In the genomic region with DNA sequence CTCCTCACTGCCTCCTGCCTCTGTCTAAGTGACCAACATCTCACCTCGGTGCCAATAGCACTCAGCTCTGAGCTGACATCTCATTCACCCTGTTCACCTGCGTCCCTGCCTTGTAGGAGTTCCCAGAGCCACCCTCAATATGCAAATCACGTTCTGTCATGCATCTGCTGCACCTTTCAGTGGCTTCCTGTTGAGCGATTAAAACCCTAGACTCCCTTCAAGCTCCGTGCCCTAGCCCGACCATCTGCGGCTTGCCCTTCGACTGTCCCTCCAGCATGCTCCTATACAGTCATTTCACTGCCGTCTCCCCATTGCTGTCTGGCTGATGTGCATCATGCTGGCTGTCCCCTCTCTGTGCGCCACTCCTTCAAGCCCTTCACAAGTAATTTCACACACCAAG, we compare ENCODE assay signal across 23 mouse cellular contexts.
DNase-seq lines count a peak whose midpoint lies in the region; ATAC-seq lines count a peak whose summit lies in the region.
"Had no signal": no experiment of that assay in that cellular context is flagged by ENCODE, and none has a peak within 500 bp of the region (broad histone marks: within the 10 kb centered on the region; RNA-seq: fewer than 3 reads in every experiment).

No protein-coding gene starts in this region.

- H3K9me3 ChIP-seq in forebrain, embryonic 12.5 days, result no peaks in the 10 kb centered on the region
- no peaks in the 10 kb centered on the region for H3K9me3 ChIP-seq in forebrain, embryonic 15.5 days
- no peaks in the 10 kb centered on the region for H3K9me3 ChIP-seq in midbrain, embryonic 13.5 days
- H3K9me3 ChIP-seq in midbrain, embryonic 14.5 days (ENCODE audit: control insufficient read depth, low read length), result no peaks in the 10 kb centered on the region
- no peaks in the 10 kb centered on the region for H3K9me3 ChIP-seq in hindbrain, embryonic 13.5 days
- H3K9me3 ChIP-seq in neural tube, embryonic 14.5 days (ENCODE audit: control insufficient read depth, low read length), result no peaks in the 10 kb centered on the region
- H3K9me3 ChIP-seq: embryonic facial prominence, embryonic 10.5 days; G1E; heart, embryonic 15.5 days; liver, embryonic 13.5 days had no signal

- H3K9ac ChIP-seq in forebrain, embryonic 12.5 days, result no peak overlapping the region
- H3K9ac ChIP-seq in forebrain, embryonic 15.5 days (replicated peaks), result no peak overlapping the region
- no peak overlapping the region for H3K9ac ChIP-seq in midbrain, embryonic 13.5 days (replicated peaks)
- H3K9ac ChIP-seq in midbrain, embryonic 14.5 days (replicated peaks; ENCODE audit: low read length), result no peak overlapping the region
- no peak overlapping the region for H3K9ac ChIP-seq in hindbrain, embryonic 13.5 days
- no peak overlapping the region for H3K9ac ChIP-seq in neural tube, embryonic 14.5 days (replicated peaks; ENCODE audit: low read depth, low read length)
- H3K9ac ChIP-seq: heart, embryonic 15.5 days; liver, embryonic 13.5 days had no signal

- H3K4me2 ChIP-seq in forebrain, embryonic 12.5 days, result no peak overlapping the region
- no peak overlapping the region for H3K4me2 ChIP-seq in forebrain, embryonic 15.5 days (replicated peaks)
- H3K4me2 ChIP-seq in midbrain, embryonic 13.5 days (replicated peaks), result no peak overlapping the region
- no peak overlapping the region for H3K4me2 ChIP-seq in midbrain, embryonic 14.5 days (ENCODE audit: low read length)
- no peak overlapping the region for H3K4me2 ChIP-seq in hindbrain, embryonic 13.5 days
- H3K4me2 ChIP-seq in neural tube, embryonic 14.5 days (ENCODE audit: low read depth, low read length), result no peak overlapping the region
- H3K4me2 ChIP-seq: heart, embryonic 15.5 days; liver, embryonic 13.5 days had no signal

- 70% methylated on average over 10 of the region's 10 CpGs for WGBS in forebrain, embryonic 12.5 days
- WGBS in forebrain, embryonic 15.5 days, result 64% methylated on average over 10 of the region's 10 CpGs
- WGBS in midbrain, embryonic 13.5 days, result 55% methylated on average over 10 of the region's 10 CpGs
- WGBS in midbrain, embryonic 14.5 days, result 44% methylated on average over 10 of the region's 10 CpGs
- 43% methylated on average over 10 of the region's 10 CpGs for WGBS in hindbrain, embryonic 13.5 days
- WGBS in neural tube, embryonic 14.5 days, result 41% methylated on average over 10 of the region's 10 CpGs

- no peak overlapping the region for H3K4me3 ChIP-seq in forebrain, embryonic 12.5 days (replicated peaks)
- H3K4me3 ChIP-seq in forebrain, embryonic 15.5 days, result no peak overlapping the region
- no peak overlapping the region for H3K4me3 ChIP-seq in midbrain, embryonic 13.5 days (replicated peaks)
- H3K4me3 ChIP-seq in midbrain, embryonic 14.5 days (replicated peaks; ENCODE audit: low read depth, low read length), result no peak overlapping the region
- no peak overlapping the region for H3K4me3 ChIP-seq in hindbrain, embryonic 13.5 days
- H3K4me3 ChIP-seq in neural tube, embryonic 14.5 days (ENCODE audit: low read depth, low read length), result no peak overlapping the region
- H3K4me3 ChIP-seq: embryonic facial prominence, embryonic 10.5 days; heart, embryonic 15.5 days; liver, embryonic 13.5 days; megakaryocyte, embryonic 14.5 days had no signal

- H3K27me3 ChIP-seq in forebrain, embryonic 12.5 days, result no peaks in the 10 kb centered on the region
- H3K27me3 ChIP-seq in forebrain, embryonic 15.5 days, result no peaks in the 10 kb centered on the region
- no peaks in the 10 kb centered on the region for H3K27me3 ChIP-seq in midbrain, embryonic 13.5 days
- no peaks in the 10 kb centered on the region for H3K27me3 ChIP-seq in midbrain, embryonic 14.5 days (ENCODE audit: control insufficient read depth, insufficient read depth, low read length)
- no peaks in the 10 kb centered on the region for H3K27me3 ChIP-seq in hindbrain, embryonic 13.5 days
- H3K27me3 ChIP-seq in neural tube, embryonic 14.5 days (ENCODE audit: control insufficient read depth, insufficient read depth, low read length), result no peaks in the 10 kb centered on the region
- H3K27me3 ChIP-seq: heart, embryonic 15.5 days; liver, embryonic 13.5 days; Patski had no signal

- H3K36me3 ChIP-seq in forebrain, embryonic 12.5 days (replicated peaks), result no peaks in the 10 kb centered on the region
- no peaks in the 10 kb centered on the region for H3K36me3 ChIP-seq in forebrain, embryonic 15.5 days
- no peaks in the 10 kb centered on the region for H3K36me3 ChIP-seq in midbrain, embryonic 13.5 days
- H3K36me3 ChIP-seq in midbrain, embryonic 14.5 days (ENCODE audit: control insufficient read depth, insufficient read depth, low read length), result no peaks in the 10 kb centered on the region
- H3K36me3 ChIP-seq in hindbrain, embryonic 13.5 days, result no peaks in the 10 kb centered on the region
- H3K36me3 ChIP-seq in neural tube, embryonic 14.5 days (ENCODE audit: control insufficient read depth, insufficient read depth, low read length), result no peaks in the 10 kb centered on the region
- H3K36me3 ChIP-seq: embryonic facial prominence, embryonic 10.5 days; G1E; heart, embryonic 15.5 days; liver, embryonic 13.5 days had no signal

- H3K4me1 ChIP-seq in forebrain, embryonic 12.5 days, result peaks cover 8% of the 10 kb centered on the region
- peaks cover 12% of the 10 kb centered on the region; the same call in 1 of the 2 replicates for H3K4me1 ChIP-seq in forebrain, embryonic 15.5 days
- peaks cover 22% of the 10 kb centered on the region for H3K4me1 ChIP-seq in midbrain, embryonic 13.5 days (replicated peaks)
- peaks cover 3% of the 10 kb centered on the region; the same call in 1 of the 2 replicates for H3K4me1 ChIP-seq in midbrain, embryonic 14.5 days (ENCODE audit: control insufficient read depth, insufficient read depth, low read length)
- H3K4me1 ChIP-seq in hindbrain, embryonic 13.5 days (replicated peaks), result peaks cover 28% of the 10 kb centered on the region
- H3K4me1 ChIP-seq in neural tube, embryonic 14.5 days (ENCODE audit: control insufficient read depth, insufficient read depth, low read length), result peaks cover 6% of the 10 kb centered on the region; the same call in 1 of the 2 replicates
- H3K4me1 ChIP-seq: heart, embryonic 15.5 days; liver, embryonic 13.5 days; megakaryocyte, embryonic 14.5 days had no signal

- no peak for DNase-seq in midbrain, embryonic 14.5 days
- DNase-seq in thymus, postnatal 14 days, result no peak
- DNase-seq in right cerebral cortex, postnatal 10 days (ENCODE audit: low spot score in 2 of 2), result no peak
- DNase-seq: adrenal gland, postnatal 36 days; cerebellum, adult 11 months; cerebellum, adult 9-11 months; heart, postnatal 36 days; kidney, adult 9 months; kidney, postnatal 14 days; liver, embryonic 13.5 days; lung, adult 2 months; right cerebral cortex, postnatal 25 days had no signal

- no peak overlapping the region for H3K27ac ChIP-seq in forebrain, embryonic 12.5 days
- H3K27ac ChIP-seq in forebrain, embryonic 15.5 days (replicated peaks), result no peak overlapping the region
- peak overlapping the region; percentile 51; the same call in 1 of the 2 replicates for H3K27ac ChIP-seq in midbrain, embryonic 13.5 days
- no peak overlapping the region for H3K27ac ChIP-seq in midbrain, embryonic 14.5 days (replicated peaks; ENCODE audit: low read depth, low read length)
- H3K27ac ChIP-seq in hindbrain, embryonic 13.5 days, result peak overlapping the region; percentile 15; the same call in 1 of the 2 replicates
- no peak overlapping the region for H3K27ac ChIP-seq in neural tube, embryonic 14.5 days (ENCODE audit: low read depth, low read length)
- H3K27ac ChIP-seq: embryonic facial prominence, embryonic 10.5 days; heart, embryonic 15.5 days; liver, embryonic 13.5 days had no signal

- peak; percentile 30; the same call in 1 of the 2 replicates for ATAC-seq in forebrain, embryonic 12.5 days (ENCODE audit: low FRiP score)
- no peak for ATAC-seq in forebrain, embryonic 15.5 days (replicated peaks)
- peak; percentile 57 for ATAC-seq in midbrain, embryonic 13.5 days
- ATAC-seq in midbrain, embryonic 14.5 days (ENCODE audit: low FRiP score, low TSS enrichment), result no peak
- ATAC-seq in hindbrain, embryonic 13.5 days (ENCODE audit: low FRiP score), result 0 out of 2 replicates have a peak, but pooled peaks have one; percentile 43
- peak; percentile 48; the same call in 1 of the 2 replicates for ATAC-seq in neural tube, embryonic 14.5 days (ENCODE audit: low read depth)
- ATAC-seq: intestine, embryonic 16.5 days; Patski had no signal

Comparison
In these comparisons a context has a peak if more than half of its experiments do, and no peak if none do; other contexts are left out.
1. ATAC-seq: peak in forebrain, embryonic 12.5 days (single experiment), midbrain, embryonic 13.5 days (single experiment), hindbrain, embryonic 13.5 days (single experiment) and neural tube, embryonic 14.5 days (single experiment); none in forebrain, embryonic 15.5 days (single experiment) and midbrain, embryonic 14.5 days (single experiment).
2. H3K27ac ChIP-seq: peak in midbrain, embryonic 13.5 days (single experiment) and hindbrain, embryonic 13.5 days (single experiment); none in forebrain, embryonic 12.5 days (single experiment), forebrain, embryonic 15.5 days (single experiment), midbrain, embryonic 14.5 days (single experiment) and neural tube, embryonic 14.5 days (single experiment).